Mouse (Mus musculus) ES-Bruce4 (cell line): ENCODE results near the gene Elfn1. TPM values are rescaled to one million over a fixed set of nuclear protein-coding genes. Genes with fewer than 3 reads are reported as not detected.

Source experiments
- H3K27ac ChIP-seq: 2 replicates; pipeline ENCODE4 v1.5.1; 2012; ENCODE audit warnings: low read length, inconsistent platforms; ENCODE audit not compliant: insufficient read depth
- H3K27me3 ChIP-seq: 2 replicates; pipeline ENCODE4 v1.6.1; 2012; ENCODE audit warnings: mild to moderate bottlenecking, low read length, inconsistent platforms; ENCODE audit not compliant: control insufficient read depth, poor library complexity, insufficient read depth, severe bottlenecking
- H3K36me3 ChIP-seq: 2 replicates; pipeline ENCODE4 v1.6.1; 2012; ENCODE audit warnings: inconsistent platforms, mild to moderate bottlenecking, low read length, moderate library complexity; ENCODE audit not compliant: control insufficient read depth, poor library complexity, insufficient read depth, severe bottlenecking
- H3K4me1 ChIP-seq: one replicate; pipeline ENCODE4 v1.8.1; 2011; ENCODE audit warnings: low read length; ENCODE audit not compliant: control insufficient read depth, insufficient read depth
- H3K4me3 ChIP-seq: 2 replicates; pipeline ENCODE4 v1.5.1; 2011; ENCODE audit warnings: low read depth, mild to moderate bottlenecking, low read length
- H3K9ac ChIP-seq: 2 replicates; pipeline ENCODE4 v1.6.1; 2012; ENCODE audit warnings: low read depth, mild to moderate bottlenecking, inconsistent platforms; ENCODE audit not compliant: poor library complexity, severe bottlenecking
- H3K9me3 ChIP-seq: replicated peaks from 2 replicates; pipeline ENCODE4 v1.6.1; 2012; ENCODE audit warnings: mild to moderate bottlenecking, low read length, inconsistent platforms; ENCODE audit not compliant: control insufficient read depth, poor library complexity, insufficient read depth, severe bottlenecking
- CTCF ChIP-seq: IDR thresholded peaks from one replicate; pipeline ENCODE4 v1.8.1; 2011; ENCODE audit warnings: low read depth, low read length
- EP300 ChIP-seq: IDR thresholded peaks from 2 replicates; pipeline ENCODE4 v1.6.1; 2011; ENCODE audit warnings: low read depth, low read length; ENCODE audit not compliant: insufficient read depth
- POLR2A ChIP-seq: IDR thresholded peaks from one replicate; pipeline ENCODE4 v1.8.1; 2011; ENCODE audit warnings: low read length; ENCODE audit not compliant: insufficient read depth
- polyA plus RNA-seq: library from polyadenylated mRNA; stranded (reverse); fragments of >200 nt; gene quantifications from 2 replicates; pipeline ENCODE4 v1.2.4, GENCODE M21; 2011; ENCODE audit warnings: low read depth; ENCODE audit not compliant: missing spikeins, insufficient read depth, insufficient read length

Elfn1 gene
- polyA plus RNA-seq, 1 experiment: 0.15 TPM

DNA sequence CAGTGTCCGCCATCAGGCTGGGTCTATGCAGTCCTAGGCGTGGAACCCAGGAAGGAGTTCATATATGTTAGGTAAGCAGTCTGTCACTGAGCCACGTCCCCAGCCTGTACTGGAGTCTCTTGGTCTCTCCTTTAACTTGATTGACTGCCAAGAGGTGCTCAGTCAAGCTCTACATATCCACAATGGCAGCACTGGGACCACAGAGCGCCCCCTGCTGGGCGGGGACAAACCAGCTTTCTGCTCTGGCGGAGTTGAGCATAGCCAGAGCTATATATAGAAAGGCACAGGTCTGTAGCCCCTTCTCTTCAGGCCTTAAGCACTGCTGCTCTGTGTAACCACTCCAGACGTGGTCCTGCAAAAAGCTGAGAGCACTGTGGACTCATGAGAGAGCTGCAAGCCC, 25.7 kb downstream of the Elfn1 start:
- no peak overlapping the region for H3K27ac ChIP-seq
- no peaks in the 10 kb centered on the region for H3K9me3 ChIP-seq
- H3K27me3 ChIP-seq: no peaks in the 10 kb centered on the region
- H3K36me3 ChIP-seq: no peaks in the 10 kb centered on the region
- H3K9ac ChIP-seq: no peak overlapping the region
- peaks cover 3% of the 10 kb centered on the region for H3K4me1 ChIP-seq
- H3K4me3 ChIP-seq: no peak overlapping the region
- TF ChIP-seq POLR2A (no peak), EP300 (no peak), CTCF (peak; percentile 71)

- no peak for TF ChIP-seq POLR2A
- no peak for TF ChIP-seq CTCF
- TF ChIP-seq EP300: no peak
- Histone ChIP-seq H3K4me3 (no peak overlapping the region), H3K36me3 (no peaks in the 10 kb centered on the region), H3K9me3 (0 out of 2 replicates have a peak, but pooled peaks cover 3% of the 10 kb centered on the region), H3K27me3 (no peaks in the 10 kb centered on the region), H3K27ac (no peak overlapping the region), H3K9ac (no peak overlapping the region), H3K4me1 (peaks cover under 1% of the 10 kb centered on the region)
These were observed 28.7 kb downstream of the Elfn1 start for GRCm38 (mm10) chr5:139936431-139936830.

GRCm38 (mm10) chr5:139944697-139945096, 37.0 kb downstream of the Elfn1 start:
- Histone ChIP-seq H3K27me3 (no peaks in the 10 kb centered on the region), H3K4me3 (no peak overlapping the region), H3K4me1 (peaks cover 6% of the 10 kb centered on the region), H3K9ac (no peak overlapping the region), H3K36me3 (no peaks in the 10 kb centered on the region), H3K9me3 (0 out of 2 replicates have a peak, but pooled peaks cover 3% of the 10 kb centered on the region), H3K27ac (no peak overlapping the region)
- TF ChIP-seq CTCF: no peak
- TF ChIP-seq EP300: peak; percentile 69

GRCm38 (mm10) chr5:139945715-139946364, 38.1 kb downstream of the Elfn1 start:
- Histone ChIP-seq H3K9ac (no peak overlapping the region), H3K36me3 (no peaks in the 10 kb centered on the region), H3K4me3 (no peak overlapping the region), H3K4me1 (peaks cover 8% of the 10 kb centered on the region), H3K9me3 (no peaks in the 10 kb centered on the region), H3K27me3 (no peaks in the 10 kb centered on the region), H3K27ac (no peak overlapping the region)
- TF ChIP-seq CTCF (no peak), POLR2A (no peak), EP300 (peak; percentile 38; the same call in 1 of the 2 replicates)

DNA sequence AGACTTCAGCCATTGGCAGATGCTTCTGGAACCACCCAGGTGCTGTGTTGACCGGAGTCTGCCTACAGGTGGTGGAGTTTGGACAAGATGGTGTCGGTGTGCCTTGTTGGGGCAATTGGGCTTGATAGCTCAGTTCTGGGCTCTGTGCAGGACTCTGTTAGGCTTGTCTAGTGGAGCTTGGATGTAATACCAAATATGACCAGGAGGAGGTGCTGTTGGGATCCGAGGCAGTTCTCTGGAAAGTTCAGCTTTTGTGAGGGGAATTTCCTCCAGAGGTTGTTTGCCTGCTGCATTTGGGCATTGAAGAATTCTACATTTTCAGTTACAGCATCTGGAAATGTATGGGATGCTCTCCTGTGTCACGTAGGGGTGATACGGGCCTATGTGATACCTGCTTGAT, 39.7 kb downstream of the Elfn1 start:
- H3K9me3 ChIP-seq: no peaks in the 10 kb centered on the region
- no peak overlapping the region for H3K9ac ChIP-seq

DNA sequence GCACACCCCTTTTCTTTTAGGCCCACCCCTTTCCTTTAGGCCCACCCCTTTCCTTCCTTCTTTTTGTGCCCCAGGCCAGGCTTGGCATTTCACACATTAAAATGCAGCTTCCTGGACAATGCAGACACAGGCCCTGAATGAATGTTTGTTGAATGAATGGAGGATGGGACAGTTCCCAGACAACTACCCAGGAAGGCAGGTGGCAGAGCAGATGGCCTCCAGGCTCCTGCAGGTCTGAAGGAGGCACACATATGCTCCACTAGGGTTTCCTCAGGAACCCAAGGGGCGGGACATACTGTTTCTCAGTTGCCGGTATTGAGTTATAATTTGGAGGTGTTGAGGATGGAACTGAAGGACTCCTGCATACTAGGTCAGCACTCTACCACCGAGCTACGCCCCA, 40.8 kb downstream of the Elfn1 start:
- no peak overlapping the region for H3K4me3 ChIP-seq
- TF ChIP-seq CTCF (no peak), EP300 (0 out of 2 replicates have a peak, but pooled peaks have one; percentile 8)
- peaks cover 8% of the 10 kb centered on the region for H3K4me1 ChIP-seq
- no peak overlapping the region for H3K27ac ChIP-seq
- H3K9ac ChIP-seq: no peak overlapping the region
- H3K9me3 ChIP-seq: no peaks in the 10 kb centered on the region
- no peaks in the 10 kb centered on the region for H3K36me3 ChIP-seq
- no peaks in the 10 kb centered on the region for H3K27me3 ChIP-seq

More for the DNA sequence above, 39.7 kb downstream of the Elfn1 start:
- TF ChIP-seq EP300 (no peak), CTCF (peak; percentile 4), POLR2A (no peak)
- Histone ChIP-seq H3K27me3 (no peaks in the 10 kb centered on the region), H3K4me1 (peaks cover 8% of the 10 kb centered on the region), H3K27ac (no peak overlapping the region), H3K36me3 (no peaks in the 10 kb centered on the region), H3K4me3 (no peak overlapping the region)
